Mouse (Mus musculus) kidney, adult 8-10 months (tissue): Measurements from ENCODE around the gene Olfr1037.
"Not testable (repeated sequence)": the region's sequence is repeated elsewhere in the genome, so short reads cannot be mapped to it uniquely, and the experiment has no call there.

ENCODE experiments used
- DNase-seq, 2 experiments: peaks; one replicate each; pipeline ENCODE4 v3.0.0; 2022

The Olfr1037 gene

GRCm38 (mm10) chr2:86087285-86087684 lies at the start of gene Olfr1037:
TSS of gene Olfr1037 (minus strand) at chr2:86087385.
- no peak for DNase-seq

GRCm38 (mm10) chr2:86135828-86136227 lies 48.6 kb upstream of the Olfr1037 start, which contains the start of gene Olfr1039:
TSS of gene Olfr1039 (minus strand) at chr2:86135928.
- no peak for DNase-seq

GRCm38 (mm10) chr2:86080478-86080877 lies 6.7 kb downstream of the Olfr1037 start:
- DNase-seq, result not testable (repeated sequence)

GRCm38 (mm10) chr2:86073692-86074091 lies 13.5 kb downstream of the Olfr1037 start, which contains the start of gene Olfr1036:
TSS of gene Olfr1036 (plus strand) at chr2:86073992.
- not testable (repeated sequence) for DNase-seq

- DNase-seq, result no peak
These were observed 17.0 kb downstream of the Olfr1037 start for GRCm38 (mm10) chr2:86070189-86070588.

- DNase-seq, result not testable (repeated sequence)
These were observed 23.4 kb downstream of the Olfr1037 start for GRCm38 (mm10) chr2:86063766-86064165.

- not testable (repeated sequence) for DNase-seq
These were observed 36.4 kb downstream of the Olfr1037 start for GRCm38 (mm10) chr2:86050777-86051176.

- no peak for DNase-seq
These were observed 41.6 kb downstream of the Olfr1037 start, which contains the start of gene Olfr1034 for GRCm38 (mm10) chr2:86045561-86045960. TSS of gene Olfr1034 (plus strand) at chr2:86045861.
